Mouse (Mus musculus) mouse embryonic stem cell (cell line): Measurements from ENCODE around the gene Il21r.

Experiments used
- in situ Hi-C, 2 experiments: fragments of 300-500 bp; cut with MboI; formaldehyde crosslinking; loops; 1 replicate in 1 of 2; 3 replicates in 1 of 2; pipeline ENCODE4 v1.14.3; 2019 to 2020; ENCODE audit warnings: low sequenced_read_pairs in 2 of 2, low pct_unique_long_range_greater_than_20kb in 1 of 2, mixed read lengths in 1 of 2; ENCODE audit not compliant: unreplicated experiment in 1 of 2

The Il21r gene

DNA sequence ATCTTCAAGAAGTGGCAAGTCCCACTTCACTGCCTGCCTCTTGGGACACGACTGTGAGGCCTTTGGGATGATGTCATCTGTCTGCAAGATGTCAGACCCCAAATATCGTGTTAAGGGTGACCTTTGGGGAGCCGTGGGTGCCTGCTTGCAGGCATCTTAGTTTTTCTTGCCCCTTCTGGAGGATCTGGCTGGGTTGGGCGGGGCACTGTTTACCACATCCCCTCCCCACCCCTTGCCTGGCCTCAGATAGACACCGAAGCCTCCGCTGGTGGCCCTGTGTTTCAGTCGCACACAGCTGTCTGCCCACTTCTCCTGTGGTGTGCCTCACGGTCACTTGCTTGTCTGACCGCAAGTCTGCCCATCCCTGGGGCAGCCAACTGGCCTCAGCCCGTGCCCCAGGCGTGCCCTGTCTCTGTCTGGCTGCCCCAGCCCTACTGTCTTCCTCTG is at the start of gene Il21r:
Gene Il21r, plus strand, starts transcription at position 245 of the 447 bp plus-strand sequence.
- in situ Hi-C loops: no loop called here

DNA sequence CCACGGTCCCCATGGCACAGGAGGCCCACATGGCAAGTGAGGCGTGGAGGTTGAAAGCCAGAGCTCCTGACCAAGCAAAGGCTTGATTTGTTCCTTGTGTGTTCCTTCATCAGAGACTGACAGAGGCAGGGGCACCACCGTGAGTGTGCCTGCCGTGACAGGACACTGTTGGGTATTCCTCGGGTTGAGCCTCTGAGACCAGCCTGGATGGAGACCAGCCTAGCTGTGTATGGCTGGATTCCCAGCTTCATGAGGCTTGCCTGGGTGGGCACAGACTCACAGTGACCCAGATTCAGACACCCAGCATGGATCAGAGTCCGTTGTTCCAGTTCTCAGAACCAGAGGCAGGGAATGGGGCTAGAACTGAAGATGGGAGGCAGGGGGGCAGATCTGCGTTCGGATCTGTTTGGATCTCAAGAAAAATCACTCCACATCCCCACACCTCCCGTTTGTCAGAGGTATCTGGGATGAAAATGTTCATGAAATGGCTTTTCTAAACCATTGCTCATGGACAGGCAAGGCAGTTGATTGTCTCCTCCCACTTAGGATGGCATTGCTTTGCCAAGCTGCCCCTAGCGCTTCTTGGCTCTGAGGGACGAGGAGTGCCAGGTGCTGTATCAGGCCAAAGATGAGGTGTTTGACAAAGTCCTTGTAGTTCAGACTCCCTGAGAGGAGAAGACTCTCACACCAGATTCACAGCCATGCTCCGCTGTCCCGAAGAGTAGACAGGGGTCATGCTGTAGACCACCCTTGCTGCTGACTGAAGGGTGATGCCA is 49.4 kb upstream of the Il21r start:
- in situ Hi-C loops: no loop called here

DNA sequence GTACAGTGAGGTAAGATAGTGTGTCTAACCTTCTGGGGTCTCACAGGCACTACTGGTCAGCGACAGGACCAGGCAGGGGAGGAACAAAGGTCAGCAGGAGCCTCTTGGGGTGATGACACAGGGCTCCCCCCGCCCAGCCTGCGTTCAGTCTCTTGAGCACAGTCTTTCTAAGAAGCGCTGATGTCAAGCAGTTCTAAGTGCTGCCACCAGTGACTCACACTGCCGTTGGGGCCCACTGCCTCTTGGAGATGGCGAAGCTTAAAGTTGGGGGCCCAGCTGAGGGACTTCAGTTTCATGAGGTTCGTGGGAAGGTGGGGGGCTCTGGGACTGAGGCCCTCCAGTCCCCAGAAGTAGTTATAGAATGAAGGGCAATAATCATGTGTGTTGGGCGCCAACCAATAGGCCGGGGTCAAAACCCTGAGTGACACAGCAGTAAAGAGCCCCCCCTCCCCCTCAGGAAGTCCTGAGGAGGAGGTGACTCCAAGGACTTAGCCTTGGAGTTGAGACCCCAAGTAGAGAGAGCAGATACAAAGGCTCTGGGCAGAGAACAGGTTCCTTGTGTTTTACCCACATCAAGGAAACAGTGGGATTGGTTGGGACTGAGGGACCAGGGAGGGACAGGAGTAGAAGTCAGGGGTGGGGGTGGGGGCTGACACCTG is 48.6 kb upstream of the Il21r start:
- in situ Hi-C loops: no loop called here

DNA sequence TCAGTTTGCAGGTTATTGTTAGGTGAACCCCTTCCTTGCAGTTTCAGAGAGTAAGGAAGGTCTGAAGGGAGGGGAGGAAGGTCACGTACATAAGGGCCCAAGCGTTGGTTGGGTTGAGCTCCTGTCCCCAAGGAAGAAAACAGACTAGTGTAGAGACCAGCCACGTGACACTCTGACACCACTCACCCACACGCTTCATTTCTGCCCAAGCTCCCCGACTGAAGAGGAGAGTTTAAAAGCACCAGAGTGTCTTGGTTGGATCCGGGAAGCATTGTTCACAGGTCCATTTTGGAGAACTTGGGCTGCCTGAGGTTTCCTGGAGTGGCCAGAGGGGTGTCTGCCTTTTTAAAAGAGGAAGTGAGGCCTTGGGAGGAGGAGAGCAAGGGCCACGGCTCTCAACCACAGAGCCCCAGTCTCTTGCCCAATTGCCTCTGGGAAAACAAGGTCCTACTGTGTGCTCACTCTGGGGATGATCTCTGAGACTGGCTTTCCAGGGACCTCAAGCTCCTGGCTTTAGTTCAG is 47.8 kb upstream of the Il21r start:
- in situ Hi-C loops: no loop called here

DNA sequence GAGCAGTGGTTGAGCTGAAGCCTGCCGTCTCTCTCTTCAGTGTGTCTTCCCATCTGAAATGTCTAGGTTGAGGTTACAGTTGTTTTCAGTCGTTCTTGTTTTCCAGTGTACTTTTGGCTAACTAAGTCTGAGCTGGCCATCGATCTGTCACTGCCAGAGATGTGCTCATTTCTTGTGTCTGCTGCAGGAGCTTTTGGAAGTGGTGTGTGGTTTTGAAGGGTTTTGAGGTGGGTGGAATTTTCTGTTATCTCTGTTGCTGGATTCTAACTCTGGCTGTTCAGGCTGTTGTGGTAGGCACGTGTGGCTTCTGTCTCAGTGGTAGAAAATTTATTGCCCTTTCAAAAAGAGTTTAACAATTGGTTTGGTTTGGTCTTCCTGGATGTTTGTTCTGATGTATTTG is 47.1 kb upstream of the Il21r start:
- in situ Hi-C loops: no loop called here

DNA sequence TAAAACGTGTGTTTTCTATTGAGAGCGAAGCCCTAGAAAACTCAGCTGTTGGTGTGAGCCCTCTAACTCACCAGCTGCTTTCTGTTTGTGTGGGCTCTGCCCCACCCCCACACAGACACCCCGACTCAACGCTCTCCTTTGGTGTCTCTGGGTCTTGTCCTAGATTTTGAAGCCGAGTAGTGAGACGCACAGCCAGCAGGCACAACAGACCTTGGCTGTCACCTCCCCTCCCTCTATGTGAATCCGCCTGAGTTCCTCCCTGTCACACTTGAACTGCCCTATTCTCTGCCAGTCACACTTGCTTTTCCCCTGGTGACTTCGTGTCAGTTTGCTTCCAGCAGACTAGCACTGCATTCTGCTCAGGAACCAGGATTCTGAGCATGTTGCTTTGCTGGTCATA is 46.4 kb upstream of the Il21r start:
- in situ Hi-C loops: no loop called here

DNA sequence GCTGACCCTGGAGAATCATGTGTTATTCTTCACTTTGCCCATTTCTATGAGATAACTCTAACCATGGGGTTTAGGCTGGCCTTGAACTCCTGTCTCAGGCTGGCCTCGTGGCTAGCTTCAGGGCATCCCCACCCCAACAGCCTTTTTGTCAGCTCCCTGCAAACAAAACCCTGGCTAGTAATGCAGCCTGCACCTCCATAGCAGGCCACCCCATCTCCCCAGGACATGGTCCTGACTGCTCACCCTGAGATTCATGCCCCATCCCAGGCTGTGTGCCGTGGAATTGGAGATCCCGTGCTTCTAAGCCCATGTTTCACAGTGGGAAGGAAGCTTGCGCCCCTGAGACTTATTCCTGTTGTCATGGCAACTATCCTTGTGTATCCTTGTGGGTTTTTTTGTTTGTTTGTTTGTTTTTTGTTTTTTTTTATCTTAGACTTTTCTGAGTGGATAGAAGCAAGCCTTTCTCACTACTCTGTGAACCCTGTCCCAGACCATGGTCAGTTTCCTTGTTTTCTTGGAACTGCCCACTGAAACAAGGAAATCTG is 44.8 kb upstream of the Il21r start:
- in situ Hi-C loops: no loop called here

DNA sequence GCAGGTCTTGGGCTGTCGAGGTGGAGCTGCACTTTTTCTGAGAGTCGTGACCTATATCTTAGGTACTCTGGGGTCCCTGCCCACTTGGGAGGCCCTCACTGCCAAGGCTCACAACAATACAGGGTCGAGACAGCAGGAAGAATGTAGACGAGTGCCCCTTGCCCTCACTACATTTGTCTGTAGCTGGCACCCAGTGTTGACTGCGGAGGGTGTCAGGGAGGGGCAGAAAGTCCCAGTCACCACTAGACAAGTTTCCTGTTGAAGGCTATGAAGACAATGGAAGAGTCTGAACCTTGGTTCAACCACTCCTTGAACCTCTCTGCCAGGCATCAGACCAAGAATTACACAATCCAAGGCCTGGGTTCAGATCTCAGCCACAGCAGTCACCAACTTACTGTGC is 44.2 kb upstream of the Il21r start:
- in situ Hi-C loops: no loop called here

DNA sequence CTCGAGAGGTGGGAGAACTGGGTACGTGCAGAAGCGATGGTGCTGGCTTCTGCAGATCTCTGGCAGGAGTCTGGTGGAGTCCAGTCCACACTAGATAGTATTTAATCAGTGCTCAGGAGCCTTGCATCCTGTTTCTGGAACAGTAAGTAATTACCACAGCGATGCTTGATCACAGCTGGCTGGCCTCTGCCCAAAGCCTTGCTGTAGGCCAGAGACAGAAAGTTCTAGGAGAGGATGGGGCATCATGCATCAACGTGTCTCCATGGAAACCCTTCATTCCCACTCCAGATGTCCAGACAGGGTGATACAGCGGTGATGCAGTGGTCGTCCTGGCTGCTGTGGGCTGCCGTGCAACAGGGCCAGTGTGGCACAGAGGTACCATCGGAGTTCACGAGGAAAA is 43.7 kb upstream of the Il21r start:
- in situ Hi-C loops: no loop called here

DNA sequence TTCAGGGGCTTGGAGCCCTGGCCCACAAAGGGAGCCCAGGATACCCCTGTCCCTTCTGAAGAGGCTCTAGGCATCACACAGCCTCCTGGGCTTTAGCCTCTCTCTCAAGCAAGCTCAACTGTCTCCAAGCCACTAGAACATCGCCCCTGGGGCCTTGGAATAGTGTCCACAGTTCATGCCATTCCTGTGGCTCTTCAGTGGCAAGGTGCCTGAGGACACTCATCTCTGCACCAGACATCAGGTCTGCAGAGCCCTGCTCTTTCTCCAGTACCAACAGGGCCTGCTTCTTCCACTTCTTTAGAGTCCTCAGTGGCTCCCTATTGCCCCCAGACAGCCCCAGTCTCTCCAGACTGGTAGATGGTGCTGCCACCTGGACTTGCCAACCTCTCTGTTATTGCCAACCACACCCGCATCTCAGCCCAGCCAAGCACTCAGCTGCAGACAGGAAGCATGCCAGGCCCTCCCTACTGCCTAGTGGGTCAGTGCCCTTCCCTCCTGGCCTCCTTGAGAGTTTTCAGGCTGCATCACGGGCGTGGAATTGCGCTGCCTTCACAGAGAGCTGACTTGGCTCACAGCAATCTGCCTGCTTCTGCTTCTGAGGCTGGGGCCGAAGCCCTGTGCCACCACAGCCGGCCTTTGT is 43.0 kb upstream of the Il21r start:
- in situ Hi-C loops: no loop called here

DNA sequence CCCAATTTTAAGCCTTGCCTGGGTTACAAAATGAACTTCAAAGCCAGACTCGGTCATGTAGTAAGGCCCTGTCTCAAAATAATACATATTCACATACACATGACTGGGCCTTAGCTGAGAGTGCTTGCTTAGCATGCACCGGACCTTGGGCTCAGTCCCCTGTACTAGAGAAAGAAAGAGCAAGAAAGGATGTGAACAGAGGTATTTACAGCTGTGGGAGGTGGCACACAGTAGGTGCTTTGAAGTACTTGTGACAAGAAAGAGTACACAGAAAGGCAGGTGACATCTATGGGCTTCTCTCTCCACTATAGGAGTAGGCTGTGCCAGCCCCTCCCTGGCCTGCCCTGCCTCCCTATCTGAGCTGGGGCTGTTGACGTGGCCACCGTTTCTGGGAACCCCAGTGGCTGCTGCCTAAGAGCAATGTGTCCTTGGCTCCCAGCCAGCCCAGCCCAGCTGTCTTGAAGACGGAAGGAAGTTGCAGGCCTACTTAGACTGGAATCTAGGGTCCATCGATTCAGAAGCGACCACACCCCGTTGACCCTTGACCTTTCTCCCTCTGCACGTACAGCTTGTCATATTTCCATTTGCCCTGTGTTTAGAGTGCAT is 42.0 kb upstream of the Il21r start:
- in situ Hi-C loops: no loop called here

DNA sequence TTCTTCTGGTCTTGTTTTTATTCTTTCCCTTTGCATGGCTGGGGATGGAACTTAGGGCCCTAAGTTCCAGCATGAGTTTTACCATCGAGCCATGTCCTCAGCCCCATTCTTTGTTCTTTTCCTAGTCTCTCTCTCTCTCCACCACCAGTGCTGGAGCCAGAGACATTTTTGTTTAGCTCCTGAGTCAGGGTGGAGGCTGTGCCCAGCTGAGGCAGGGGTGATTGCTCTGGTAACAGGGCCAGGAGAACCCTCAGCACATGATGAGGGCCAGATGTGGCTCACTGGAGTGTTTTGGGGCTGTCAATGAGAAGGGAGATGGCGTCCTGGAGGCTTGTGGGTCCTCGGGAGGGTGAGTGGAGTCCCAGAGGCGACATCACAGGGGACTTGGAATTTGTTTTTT is 40.8 kb upstream of the Il21r start:
- in situ Hi-C loops: no loop called here

DNA sequence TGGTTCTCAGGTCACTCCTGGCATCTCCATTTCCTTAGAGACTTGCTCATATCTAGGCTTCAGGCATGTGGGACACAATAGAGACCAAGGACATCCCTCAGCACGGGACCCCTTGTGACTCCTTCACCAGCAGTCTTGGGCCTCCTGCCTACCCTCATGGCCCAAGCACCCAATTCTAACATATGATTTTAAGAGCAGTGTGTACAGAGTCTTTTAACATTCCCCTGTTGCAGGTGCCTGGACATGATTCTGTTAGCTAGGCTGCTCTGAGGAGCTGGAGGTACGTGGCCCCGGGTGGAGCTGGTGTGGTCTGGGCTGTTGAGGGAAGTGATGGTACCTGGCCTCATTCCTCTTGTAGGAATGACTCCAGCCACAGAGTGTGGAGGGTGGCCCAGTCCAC is 40.1 kb upstream of the Il21r start:
- in situ Hi-C loops: no loop called here

DNA sequence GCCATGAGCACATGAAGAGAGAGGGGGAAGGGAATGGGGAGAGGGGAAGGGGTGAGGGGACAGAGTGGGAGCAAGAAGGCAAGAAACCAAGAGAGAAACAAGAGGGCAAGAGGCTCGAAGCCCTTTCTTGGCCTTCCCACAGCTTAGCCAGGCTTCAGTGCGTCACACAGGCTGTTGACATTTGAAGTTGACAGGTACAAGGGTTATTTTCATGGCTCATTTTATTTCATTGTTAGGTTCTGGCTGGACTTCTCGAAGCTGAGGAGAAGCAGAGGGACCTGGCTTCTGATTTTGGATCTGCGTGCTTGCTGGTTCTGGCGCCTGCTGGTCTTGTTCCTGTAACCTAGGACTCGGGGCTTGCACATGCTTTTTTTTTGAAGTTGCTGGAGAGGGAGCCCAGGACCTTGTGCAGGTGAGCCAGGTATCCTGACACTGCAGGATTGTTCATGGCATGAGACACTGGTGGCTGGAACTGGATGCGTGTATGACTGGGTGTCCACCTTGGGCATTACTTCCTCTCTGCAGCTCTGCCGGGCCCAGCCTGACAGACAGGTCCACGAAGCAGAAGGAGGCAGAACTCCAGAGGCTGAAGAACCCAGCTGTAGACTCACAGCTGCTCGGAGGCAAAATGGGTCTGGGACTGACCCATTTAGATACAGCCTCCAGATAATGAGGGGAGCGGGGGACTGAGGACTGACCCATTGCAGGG is 38.8 kb upstream of the Il21r start:
- in situ Hi-C loops: no loop called here

DNA sequence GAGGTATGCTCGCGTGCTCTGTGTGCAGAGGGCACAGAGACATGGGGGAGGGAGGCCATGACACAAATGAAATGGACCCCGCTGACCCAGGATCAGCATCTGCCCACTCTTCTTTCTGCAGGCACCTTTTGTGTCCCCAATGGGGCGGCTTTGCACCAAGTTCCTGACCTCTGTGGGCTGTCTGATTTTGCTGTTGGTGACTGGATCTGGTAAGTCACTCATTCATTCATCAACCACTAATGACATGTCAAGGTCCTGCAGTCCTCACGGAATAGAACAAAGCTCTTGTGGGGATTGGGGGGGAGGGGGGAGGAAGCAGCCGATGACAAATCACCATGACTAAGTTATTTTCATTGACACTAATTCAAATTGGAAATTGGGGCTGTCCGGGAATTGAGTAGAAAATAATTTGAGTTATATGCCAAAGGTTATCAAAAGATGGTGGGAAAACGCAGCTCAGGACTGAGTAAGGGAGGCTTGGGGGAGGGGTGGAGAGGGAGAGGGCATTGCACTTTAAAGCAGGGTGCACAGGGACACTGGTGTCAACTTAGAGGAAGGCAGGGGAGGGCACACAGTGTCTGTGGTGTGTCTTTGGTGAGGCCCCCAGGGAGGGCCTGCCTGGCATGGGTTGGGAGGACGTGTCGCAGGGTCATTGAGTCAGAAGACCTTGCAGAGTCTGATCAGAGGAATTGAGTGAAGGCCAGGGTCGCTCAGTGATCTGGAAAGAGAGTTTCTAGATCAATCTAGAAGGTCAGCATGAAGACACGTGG is 37.5 kb upstream of the Il21r start:
- in situ Hi-C loops: no loop called here

DNA sequence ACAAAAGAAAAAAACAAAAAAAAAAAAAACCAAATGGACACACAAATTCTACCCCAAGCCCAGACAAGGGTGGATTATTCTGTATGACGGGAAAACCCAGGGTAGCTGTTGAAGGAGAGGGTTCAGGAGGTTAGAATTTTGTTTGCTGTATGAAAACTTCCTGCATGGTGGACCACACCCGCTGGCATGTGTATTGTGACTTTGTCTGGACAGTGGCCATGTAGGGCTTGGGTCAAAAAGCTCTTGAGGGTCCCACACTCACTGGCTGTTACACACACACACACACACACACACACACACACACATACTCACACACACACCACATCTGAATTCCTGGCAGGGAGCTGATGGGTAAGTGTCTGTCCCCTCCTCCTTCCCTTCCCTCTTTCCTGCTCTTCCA is 36.8 kb upstream of the Il21r start:
- in situ Hi-C loops: no loop called here

DNA sequence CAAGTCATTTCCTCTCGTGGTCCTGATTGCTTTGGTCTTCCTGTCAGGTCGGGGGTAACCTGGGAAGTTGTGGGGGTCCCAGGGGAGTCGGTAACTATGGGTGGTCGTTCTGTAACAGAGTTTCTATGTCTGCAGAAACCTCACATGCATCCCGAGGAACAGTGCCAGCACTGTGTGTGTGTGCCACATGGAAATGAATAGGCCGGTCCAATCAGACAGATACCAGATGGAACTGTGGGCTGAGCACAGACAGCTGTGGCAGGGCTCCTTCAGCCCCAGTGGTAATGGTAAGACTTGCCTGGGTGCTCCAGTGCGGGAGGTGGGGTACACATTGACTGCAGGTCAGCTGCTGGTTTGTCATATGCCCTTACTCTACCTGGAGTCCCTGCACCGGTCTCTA is 34.3 kb upstream of the Il21r start:
- in situ Hi-C loops: no loop called here

DNA sequence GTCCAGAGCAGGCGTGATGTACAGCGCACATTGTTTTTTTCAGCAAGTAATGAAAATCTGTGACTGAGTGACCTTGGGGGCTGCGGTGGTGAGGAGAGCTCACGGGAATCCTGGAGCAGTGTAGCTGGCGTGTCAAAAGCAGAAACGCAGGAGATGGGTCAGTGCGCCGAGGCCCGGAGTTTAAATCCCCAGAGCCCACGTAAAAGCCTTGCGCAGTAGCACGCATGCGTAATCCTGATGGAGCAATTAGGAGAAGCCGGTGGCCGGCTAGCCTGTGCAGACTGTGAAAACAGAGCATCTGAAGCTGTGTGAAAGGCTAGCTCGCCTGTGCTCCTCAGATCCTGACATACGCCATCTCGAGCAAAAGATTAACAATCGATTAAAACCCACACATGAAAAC is 31.3 kb upstream of the Il21r start:
- in situ Hi-C loops: loop anchor here in 1 of 2 experiments (5.0 kb wide), 1 partner anchor 155 kb away; no protein-coding TSS in a partner anchor
